Mouse (Mus musculus): ENCODE results near the gene Adcy6.

DNA sequence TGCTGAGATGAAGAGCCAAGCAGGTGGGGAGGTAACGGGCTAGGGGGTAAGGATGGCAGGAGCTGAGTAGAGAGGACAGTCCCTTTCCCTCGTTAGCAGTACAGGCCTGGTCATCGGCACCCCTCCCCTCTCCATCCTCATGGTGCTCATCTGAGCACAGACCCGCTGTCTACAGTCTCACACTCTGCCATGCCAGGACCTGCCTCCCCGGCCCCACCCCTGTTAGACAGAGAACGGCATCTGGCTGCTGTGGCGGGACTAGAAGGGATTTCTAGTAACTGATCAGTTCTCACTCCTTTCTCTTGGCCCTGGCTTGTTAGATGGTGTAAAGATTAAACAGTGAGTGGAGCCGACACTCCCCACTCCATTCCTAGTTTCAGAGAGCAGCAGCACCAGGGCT is 36.9 kb upstream of the Adcy6 start:
- TF ChIP-seq EP300 (optimal IDR thresholded peaks at IDR 0.05) (no peak), CTCF (IDR thresholded peaks at IDR 0.05; ENCODE audit: low read depth) (no peak)
